14 mouse cellular contexts compared by ENCODE assay signal in genomic region chr17:28326951-28327350, GRCm38 (mm10). TPM values are rescaled to one million over a fixed set of nuclear protein-coding genes. Genes with fewer than 3 reads are reported as not detected.
DNase-seq lines count a peak whose midpoint lies in the region; ATAC-seq and TF ChIP-seq lines count a peak whose summit lies in the region.
"Had no signal": no experiment of that assay in that cellular context is flagged by ENCODE, and none has a peak within 500 bp of the region (broad histone marks: within the 10 kb centered on the region; RNA-seq: fewer than 3 reads in every experiment).

No protein-coding gene starts in this region.

- no peaks in the 10 kb centered on the region for H3K9me3 ChIP-seq in heart, embryonic 10.5 days
- no peaks in the 10 kb centered on the region for H3K9me3 ChIP-seq in lung, embryonic 15.5 days
- no peaks in the 10 kb centered on the region for H3K9me3 ChIP-seq in hindbrain, embryonic 12.5 days (replicated peaks)
- H3K9me3 ChIP-seq: neural tube, embryonic 12.5 days had no signal

- H3K27me3 ChIP-seq in heart, embryonic 10.5 days (ENCODE audit: insufficient read depth, poor library complexity, severe bottlenecking), result no peaks in the 10 kb centered on the region
- H3K27me3 ChIP-seq in lung, embryonic 15.5 days, result no peaks in the 10 kb centered on the region
- H3K27me3 ChIP-seq in hindbrain, embryonic 12.5 days, result no peaks in the 10 kb centered on the region
- no peaks in the 10 kb centered on the region for H3K27me3 ChIP-seq in myocyte (ENCODE audit: control insufficient read depth, insufficient read depth, insufficient read length)
- H3K27me3 ChIP-seq: neural tube, embryonic 12.5 days had no signal

- TF ChIP-seq POLR2A in myocyte (IDR thresholded peaks at IDR 0.05; ENCODE audit: insufficient read length, low read depth), result no peak

- peak overlapping the region; percentile 98 for H3K27ac ChIP-seq in heart, embryonic 10.5 days
- no peak overlapping the region for H3K27ac ChIP-seq in lung, embryonic 15.5 days
- H3K27ac ChIP-seq in hindbrain, embryonic 12.5 days, result no peak overlapping the region; the same call in 1 of the 2 replicates
- H3K27ac ChIP-seq: neural tube, embryonic 12.5 days had no signal

- intact Hi-C loops in heart, postnatal 10 days (cut with DNase I), result no loop called here

- no peak overlapping the region for H3K4me3 ChIP-seq in heart, embryonic 10.5 days
- H3K4me3 ChIP-seq in lung, embryonic 15.5 days, result no peak overlapping the region
- H3K4me3 ChIP-seq in hindbrain, embryonic 12.5 days, result no peak overlapping the region
- no peak overlapping the region for H3K4me3 ChIP-seq in myocyte
- H3K4me3 ChIP-seq: neural tube, embryonic 12.5 days had no signal

- H3K79me2 ChIP-seq in myocyte (ENCODE audit: control insufficient read depth, insufficient read depth), result peaks cover 20% of the 10 kb centered on the region

- DNase-seq in heart, embryonic 10.5 days (ENCODE audit: low spot score), result no peak
- DNase-seq in heart, postnatal 10 days, result no peak
- no peak for DNase-seq in lung, postnatal 10 days
- DNase-seq in cerebellum, adult 18-20 months, result no peak
- no peak for DNase-seq in right cerebral cortex, adult 18-20 months
- DNase-seq: kidney, adult 2 months; lung, postnatal 14 days; thymus, postnatal 25 days had no signal

- H3ac ChIP-seq in myocyte (ENCODE audit: control insufficient read depth, insufficient read length), result no peak overlapping the region

- H3K4me2 ChIP-seq in lung, embryonic 15.5 days, result no peak overlapping the region
- H3K4me2 ChIP-seq in hindbrain, embryonic 12.5 days (replicated peaks), result no peak overlapping the region
- peak overlapping the region; percentile 95 for H3K4me2 ChIP-seq in myocyte (ENCODE audit: low read depth)

- WGBS in heart, embryonic 10.5 days, result 86% methylated on average over 3 of the region's 3 CpGs
- 70% methylated on average over 3 of the region's 3 CpGs for WGBS in lung, embryonic 15.5 days
- 73% methylated on average over 3 of the region's 3 CpGs for WGBS in hindbrain, embryonic 12.5 days

- 0 out of 2 replicates have a peak overlapping the region, but pooled peaks have one; percentile 100 for H3K9ac ChIP-seq in lung, embryonic 15.5 days
- 0 out of 2 replicates have a peak overlapping the region, but pooled peaks have one; percentile 25 for H3K9ac ChIP-seq in hindbrain, embryonic 12.5 days

- H3K36me3 ChIP-seq in heart, embryonic 10.5 days, result peaks cover 62% of the 10 kb centered on the region
- peaks cover 41% of the 10 kb centered on the region for H3K36me3 ChIP-seq in lung, embryonic 15.5 days
- peaks cover 25% of the 10 kb centered on the region for H3K36me3 ChIP-seq in hindbrain, embryonic 12.5 days
- peaks cover 28% of the 10 kb centered on the region for H3K36me3 ChIP-seq in myocyte (ENCODE audit: control insufficient read depth, insufficient read depth)

- H3K4me1 ChIP-seq in heart, embryonic 10.5 days, result peaks cover 37% of the 10 kb centered on the region
- H3K4me1 ChIP-seq in lung, embryonic 15.5 days, result peaks cover 33% of the 10 kb centered on the region
- peaks cover 23% of the 10 kb centered on the region for H3K4me1 ChIP-seq in hindbrain, embryonic 12.5 days

- no peak for ATAC-seq in lung, embryonic 15.5 days (ENCODE audit: borderline replicate concordance, extremely low read depth, low FRiP score, low TSS enrichment)
- no peak for ATAC-seq in hindbrain, embryonic 12.5 days (ENCODE audit: low FRiP score)

TF ChIP-seq in myocyte, 11 proteins besides CTCF, POLR2A, EP300 and RAD21:
- TF ChIP-seq E2F4 (IDR thresholded peaks at IDR 0.05; ENCODE audit: insufficient read depth) (no peak), CEBPB (IDR thresholded peaks at IDR 0.05; ENCODE audit: insufficient read depth, poor library complexity, severe bottlenecking) (no peak), MYOD1 (IDR thresholded peaks at IDR 0.05; ENCODE audit: control insufficient read depth in 1 of 3, insufficient read length in 2 of 3, low read depth in 2 of 3) (no peak), POLR2AphosphoS2 (IDR thresholded peaks at IDR 0.05; ENCODE audit: insufficient read length, low read depth) (no peak), MAX (IDR thresholded peaks at IDR 0.05; ENCODE audit: low read depth) (no peak), TCF3 (IDR thresholded peaks at IDR 0.05; ENCODE audit: insufficient read length, low read depth) (no peak), USF1 (IDR thresholded peaks at IDR 0.05; ENCODE audit: low read depth) (no peak), TCF12 (IDR thresholded peaks at IDR 0.05; ENCODE audit: insufficient read depth, poor library complexity, severe bottlenecking) (no peak), MYOG (IDR thresholded peaks at IDR 0.05; ENCODE audit: control insufficient read depth in 1 of 3, insufficient read depth in 1 of 3, insufficient read length in 2 of 3, low read depth in 2 of 3) (no peak), REST (IDR thresholded peaks at IDR 0.05; ENCODE audit: insufficient read depth, insufficient read length) (no peak), SRF (IDR thresholded peaks at IDR 0.05; ENCODE audit: control insufficient read depth, insufficient read length, low read depth) (no peak)
TF ChIP-seq in myocyte: peak in this region for 0.

RNA-seq across cellular contexts. Expression of gene Rpl10a, which starts 1.3 kb away (rescaled TPM):
- polyA plus RNA-seq in heart, embryonic 10.5 days (2016; fragmentation: Nextera tagmentation; extraction: Ambion mirVana), result 345 and 365 TPM in 2 replicates
- total RNA-seq in heart, postnatal 10 days (2021), result 100 to 1,000 TPM; 584 to 595 TPM
- polyA plus RNA-seq in lung, embryonic 15.5 days (2015; fragmentation: Nextera tagmentation; extraction: Ambion mirVana), result 606 and 658 TPM in 2 replicates
- 287 and 354 TPM in 2 replicates for polyA plus RNA-seq in hindbrain, embryonic 12.5 days (2016; fragmentation: Nextera tagmentation; extraction: Ambion mirVana)
- 2,984 TPM for polyA plus RNA-seq in myocyte (2012; fragmentation: generic; extraction: Trizol)

RNA-seq across cellular contexts. Expression of gene Fance, which starts 13.6 kb away (rescaled TPM):
- polyA plus RNA-seq in heart, embryonic 10.5 days (2016; fragmentation: Nextera tagmentation; extraction: Ambion mirVana), result 25.8 and 30.6 TPM in 2 replicates
- 10 to 100 TPM; 16.9 to 18.2 TPM for total RNA-seq in heart, postnatal 10 days (2021)
- polyA plus RNA-seq in lung, embryonic 15.5 days (2015; fragmentation: Nextera tagmentation; extraction: Ambion mirVana), result 32.8 and 33.3 TPM in 2 replicates
- polyA plus RNA-seq in hindbrain, embryonic 12.5 days (2016; fragmentation: Nextera tagmentation; extraction: Ambion mirVana), result 24.7 and 28.3 TPM in 2 replicates
- polyA plus RNA-seq in myocyte (2012; fragmentation: generic; extraction: Trizol), result 28.5 TPM

RNA-seq across cellular contexts. Expression of gene Tead3, which starts 23.7 kb away (rescaled TPM):
- polyA plus RNA-seq in heart, embryonic 10.5 days (2016; fragmentation: Nextera tagmentation; extraction: Ambion mirVana), result 6.3 and 6.5 TPM in 2 replicates
- 10 to 100 TPM; 15.3 to 19.3 TPM for total RNA-seq in heart, postnatal 10 days (2021)
- 10.9 and 11.5 TPM in 2 replicates for polyA plus RNA-seq in lung, embryonic 15.5 days (2015; fragmentation: Nextera tagmentation; extraction: Ambion mirVana)
- 7.0 and 7.7 TPM in 2 replicates for polyA plus RNA-seq in hindbrain, embryonic 12.5 days (2016; fragmentation: Nextera tagmentation; extraction: Ambion mirVana)
- polyA plus RNA-seq in myocyte (2012; fragmentation: generic; extraction: Trizol), result 20.1 TPM

RNA-seq across cellular contexts. Expression of gene Tulp1, which starts 38.1 kb away (rescaled TPM):
- 5.0 and 5.7 TPM in 2 replicates for polyA plus RNA-seq in heart, embryonic 10.5 days (2016; fragmentation: Nextera tagmentation; extraction: Ambion mirVana)
- total RNA-seq in heart, postnatal 10 days (2021), result under 1 TPM; 0.86 to 0.94 TPM
- polyA plus RNA-seq in lung, embryonic 15.5 days (2015; fragmentation: Nextera tagmentation; extraction: Ambion mirVana), result 6.0 and 6.2 TPM in 2 replicates
- polyA plus RNA-seq in hindbrain, embryonic 12.5 days (2016; fragmentation: Nextera tagmentation; extraction: Ambion mirVana), result 5.0 and 6.8 TPM in 2 replicates
- not detected for polyA plus RNA-seq in myocyte (2012; fragmentation: generic; extraction: Trizol)
- total RNA-seq: gastrocnemius, adult 18-20 months; left cerebral cortex, postnatal 10 days had no signal
